ENCODE assay signal across 14 mouse cellular contexts in genomic region chr1:60579886-60580285, GRCm38 (mm10). TPM values are rescaled to one million over a fixed set of nuclear protein-coding genes. Genes with fewer than 3 reads are reported as not detected.
DNase-seq lines count a peak whose midpoint lies in the region; ATAC-seq and TF ChIP-seq lines count a peak whose summit lies in the region.
"Had no signal": no experiment of that assay in that cellular context is flagged by ENCODE, and none has a peak within 500 bp of the region (broad histone marks: within the 10 kb centered on the region; RNA-seq: fewer than 3 reads in every experiment).

No protein-coding gene starts in this region.

- intact Hi-C loops in heart, adult 2 months (cut with DNase I), result no loop called here

- no peak overlapping the region for H3K27ac ChIP-seq in heart, adult 2 months
- H3K27ac ChIP-seq in intestine, embryonic 15.5 days, result no peak overlapping the region
- H3K27ac ChIP-seq in small intestine, adult 2 months (ENCODE audit: insufficient read depth, low read depth, low read length), result peak overlapping the region; percentile 98
- H3K27ac ChIP-seq: embryonic facial prominence, embryonic 15.5 days; forebrain, embryonic 13.5 days had no signal

- H3K79me2 ChIP-seq in heart, adult 2 months (replicated peaks; ENCODE audit: control insufficient read depth, insufficient read depth, low read length), result no peaks in the 10 kb centered on the region

- TF ChIP-seq EP300 in heart, adult 2 months (IDR thresholded peaks at IDR 0.05; ENCODE audit: insufficient read depth, low read depth, low read length), result no peak

- no peak overlapping the region for H3K4me3 ChIP-seq in heart, adult 2 months
- H3K4me3 ChIP-seq in intestine, embryonic 15.5 days (replicated peaks), result no peak overlapping the region
- H3K4me3 ChIP-seq in small intestine, adult 2 months (ENCODE audit: low read depth, low read length), result no peak overlapping the region; the same call in 1 of the 2 replicates
- H3K4me3 ChIP-seq: embryonic facial prominence, embryonic 15.5 days; forebrain, embryonic 13.5 days had no signal

- no peak overlapping the region for H3K9ac ChIP-seq in heart, adult 2 months (ENCODE audit: low read depth, low read length)
- H3K9ac ChIP-seq in intestine, embryonic 15.5 days, result no peak overlapping the region
- H3K9ac ChIP-seq: embryonic facial prominence, embryonic 15.5 days; forebrain, embryonic 13.5 days had no signal

- no peaks in the 10 kb centered on the region; the same call in 1 of the 2 replicates for H3K4me1 ChIP-seq in heart, adult 2 months (ENCODE audit: control insufficient read depth, insufficient read depth, low read length)
- H3K4me1 ChIP-seq in intestine, embryonic 15.5 days (replicated peaks), result no peaks in the 10 kb centered on the region
- H3K4me1 ChIP-seq in small intestine, adult 2 months (ENCODE audit: control insufficient read depth, insufficient read depth, insufficient read length, low read length), result peaks cover 5% of the 10 kb centered on the region; the same call in 1 of the 2 replicates
- H3K4me1 ChIP-seq: embryonic facial prominence, embryonic 15.5 days; forebrain, embryonic 13.5 days had no signal

- peak; percentile 34; the same call in 1 of the 2 replicates for ATAC-seq in intestine, embryonic 15.5 days
- ATAC-seq: forebrain, embryonic 13.5 days had no signal

- WGBS in heart, adult 2 months, result 49% methylated on average over 1 of the region's 1 CpGs
- 53% methylated on average over 1 of the region's 1 CpGs for WGBS in intestine, embryonic 15.5 days
- 20% methylated on average over 1 of the region's 1 CpGs for WGBS in small intestine, adult 2 months

- no peaks in the 10 kb centered on the region for H3K36me3 ChIP-seq in heart, adult 2 months (ENCODE audit: control insufficient read depth, insufficient read depth, low read length)
- no peaks in the 10 kb centered on the region for H3K36me3 ChIP-seq in intestine, embryonic 15.5 days
- H3K36me3 ChIP-seq in small intestine, adult 2 months (ENCODE audit: control insufficient read depth, insufficient read depth, low read length), result no peaks in the 10 kb centered on the region
- H3K36me3 ChIP-seq: embryonic facial prominence, embryonic 15.5 days had no signal

- TF ChIP-seq CTCF in heart, adult 2 months (IDR thresholded peaks at IDR 0.05), result no peak
- no peak for TF ChIP-seq CTCF in small intestine, adult 2 months (IDR thresholded peaks at IDR 0.05; ENCODE audit: extremely low read depth, insufficient read length, insufficient replicate concordance, low read depth, low read length)

- TF ChIP-seq POLR2A in heart, adult 2 months (IDR thresholded peaks at IDR 0.05; ENCODE audit: insufficient read depth, low read depth, low read length), result no peak
- TF ChIP-seq POLR2A in small intestine, adult 2 months (IDR thresholded peaks at IDR 0.05; ENCODE audit: low read depth, low read length), result no peak

- peak; percentile 28 for DNase-seq in heart, adult 8-10 months (ENCODE audit: low spot score)
- DNase-seq in heart, adult 2 months, result no peak
- peak; percentile 20 for DNase-seq in CD4-positive, CD25-positive, alpha-beta regulatory T cell, adult 2 months (ENCODE audit: low read depth, low spot score)
- no peak for DNase-seq in frontal cortex, postnatal 36 days (ENCODE audit: low spot score in 2 of 2)
- DNase-seq in retina, embryonic 14.5 days (ENCODE audit: low spot score), result no peak
- DNase-seq in adrenal gland, adult 8-10 months, result no peak
- DNase-seq: gastrocnemius, postnatal 36 days; heart, postnatal 10 days; kidney, postnatal 14 days; right cerebral cortex, postnatal 25 days had no signal

- H3K4me2 ChIP-seq in intestine, embryonic 15.5 days (replicated peaks), result no peak overlapping the region
- H3K4me2 ChIP-seq: embryonic facial prominence, embryonic 15.5 days; forebrain, embryonic 13.5 days had no signal

- H3K27me3 ChIP-seq in heart, adult 2 months (ENCODE audit: control insufficient read depth, insufficient read depth, low read length), result no peaks in the 10 kb centered on the region
- H3K27me3 ChIP-seq in intestine, embryonic 15.5 days (replicated peaks), result no peaks in the 10 kb centered on the region
- no peaks in the 10 kb centered on the region for H3K27me3 ChIP-seq in small intestine, adult 2 months (ENCODE audit: control insufficient read depth, insufficient read depth, low read length)
- H3K27me3 ChIP-seq: embryonic facial prominence, embryonic 15.5 days; forebrain, embryonic 13.5 days had no signal

- no peaks in the 10 kb centered on the region for H3K9me3 ChIP-seq in intestine, embryonic 15.5 days
- H3K9me3 ChIP-seq: embryonic facial prominence, embryonic 15.5 days; forebrain, embryonic 13.5 days had no signal

RNA-seq across cellular contexts. Expression of gene Raph1, which starts 13.0 kb away (rescaled TPM):
- 100 to 1,000 TPM; 113 to 150 (median 128) TPM for total RNA-seq in heart, adult 8-10 months (2022)
- total RNA-seq in heart, adult 2 months (2021), result 100 to 1,000 TPM; 111 to 152 TPM
- polyA plus RNA-seq in heart, adult 2 months (2012; rRNA removed), result 17.1 and 27.3 TPM in 2 replicates
- 26.5 and 28.6 TPM in 2 replicates for polyA plus RNA-seq in intestine, embryonic 15.5 days (2015; fragmentation: Nextera tagmentation; extraction: Ambion mirVana)
- 11.0 and 22.2 TPM in 2 replicates for polyA plus RNA-seq in small intestine, adult 2 months (2012; rRNA removed)
- 100 to 1,000 TPM in 3 of 4 experiments, 10 to 100 TPM in 1; 71.6 to 273 (median 178) TPM for total RNA-seq in adrenal gland, adult 8-10 months (2022)

Comparison
In these comparisons a context has a peak if more than half of its experiments do, and no peak if none do; other contexts are left out.
1. DNase-seq: peak in heart, adult 8-10 months (single experiment) and CD4-positive, CD25-positive, alpha-beta regulatory T cell, adult 2 months (single experiment); none in heart, adult 2 months (0 of 2), frontal cortex, postnatal 36 days (0 of 2), retina, embryonic 14.5 days (single experiment) and adrenal gland, adult 8-10 months (single experiment).